Mouse (Mus musculus): ENCODE measurements around the gene Smchd1.

Smchd1 gene

GRCm38 (mm10) chr17:71310486-71311339 lies 164.4 kb downstream of the Smchd1 start:
- peak; percentile 16 to 46 for DNase-seq (ENCODE audit: low spot score in 2 of 2)

GRCm38 (mm10) chr17:71309711-71310485 lies 165.2 kb downstream of the Smchd1 start:
- DNase-seq (ENCODE audit: low spot score in 2 of 2) = peak in 1 of 2 experiments; percentile 43

GRCm38 (mm10) chr17:71309141-71309540 lies 166.0 kb downstream of the Smchd1 start:
- no peak for DNase-seq (ENCODE audit: low spot score in 2 of 2)

DNA sequence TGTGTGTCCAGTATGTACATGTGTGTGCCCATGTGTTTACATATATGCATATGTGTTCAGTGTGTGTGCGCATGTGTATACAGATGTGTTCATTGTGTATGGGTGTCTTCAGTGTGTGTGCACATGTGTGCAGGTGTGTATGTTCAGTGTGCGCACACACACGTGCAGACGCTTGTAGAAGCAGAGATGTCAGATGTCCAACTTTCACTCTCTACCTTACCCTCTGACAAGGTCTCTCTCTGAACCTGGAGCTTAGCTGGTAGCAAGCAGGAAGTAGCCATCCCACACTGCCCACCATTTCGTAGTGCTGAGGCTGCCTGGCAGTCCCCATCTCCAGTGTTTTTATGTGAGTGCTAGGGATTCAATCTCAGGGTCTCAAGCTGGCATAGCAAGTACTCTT lies 166.8 kb downstream of the Smchd1 start:
- no peak for DNase-seq (ENCODE audit: low spot score in 2 of 2)

DNA sequence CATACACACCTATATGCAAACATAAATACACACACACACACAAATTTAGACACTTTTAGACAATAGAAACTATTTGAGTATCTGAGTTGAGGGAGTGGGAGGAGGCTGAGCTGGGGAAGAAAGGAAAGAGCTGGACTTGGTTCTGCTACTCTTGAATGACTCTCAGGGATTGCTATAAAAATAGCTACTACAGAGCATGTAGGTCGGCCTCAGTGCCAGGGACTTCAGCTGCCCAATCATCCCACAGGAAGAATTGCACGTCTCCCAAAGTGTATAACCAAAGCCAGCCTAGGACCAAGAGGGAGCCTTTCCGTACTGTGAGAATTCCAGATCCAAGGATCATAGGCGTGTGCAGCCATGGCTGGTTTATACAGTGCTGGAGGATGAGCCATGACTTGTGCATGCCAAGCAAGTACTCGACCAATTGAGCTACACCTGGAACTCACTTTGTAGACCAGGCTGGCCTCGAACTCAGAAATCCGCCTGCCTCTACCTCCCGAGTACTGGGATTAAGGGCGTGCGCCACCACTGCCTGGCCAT lies 167.8 kb downstream of the Smchd1 start:
- no peak for DNase-seq (ENCODE audit: low spot score in 2 of 2)

- no peak for DNase-seq (ENCODE audit: low spot score in 2 of 2)
Observed at GRCm38 (mm10) chr17:71306716-71307115, 168.4 kb downstream of the Smchd1 start.

- DNase-seq (ENCODE audit: low spot score in 2 of 2) = no peak
Observed at GRCm38 (mm10) chr17:71306091-71306490, 169.1 kb downstream of the Smchd1 start.

- DNase-seq (ENCODE audit: low spot score in 2 of 2) = no peak
Observed at GRCm38 (mm10) chr17:71303444-71303843, 171.7 kb downstream of the Smchd1 start.

GRCm38 (mm10) chr17:71301413-71301812 lies 173.7 kb downstream of the Smchd1 start:
- no peak for DNase-seq (ENCODE audit: low spot score in 2 of 2)

DNA sequence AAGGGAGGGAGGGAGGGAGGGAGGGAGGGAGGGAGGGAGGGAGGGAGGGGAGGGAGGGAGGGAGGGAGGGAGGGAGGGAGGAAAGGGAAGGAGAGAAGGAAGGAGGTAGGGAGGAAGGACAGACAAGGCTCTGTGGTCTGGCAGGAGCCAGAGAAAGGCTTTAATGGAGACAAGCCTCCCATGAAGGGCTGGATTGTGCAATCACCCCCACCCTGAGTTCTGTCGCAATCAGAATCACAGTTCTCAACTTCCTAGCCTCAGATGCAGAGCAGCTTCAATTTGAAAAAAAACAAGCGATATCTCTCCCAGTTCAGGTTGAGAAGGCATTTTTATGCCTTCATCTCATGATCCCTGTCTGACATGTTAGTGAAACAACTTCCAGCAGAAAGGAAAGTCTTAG lies 174.8 kb downstream of the Smchd1 start:
- peak; percentile 54 to 80 for DNase-seq (ENCODE audit: low spot score in 2 of 2)

DNA sequence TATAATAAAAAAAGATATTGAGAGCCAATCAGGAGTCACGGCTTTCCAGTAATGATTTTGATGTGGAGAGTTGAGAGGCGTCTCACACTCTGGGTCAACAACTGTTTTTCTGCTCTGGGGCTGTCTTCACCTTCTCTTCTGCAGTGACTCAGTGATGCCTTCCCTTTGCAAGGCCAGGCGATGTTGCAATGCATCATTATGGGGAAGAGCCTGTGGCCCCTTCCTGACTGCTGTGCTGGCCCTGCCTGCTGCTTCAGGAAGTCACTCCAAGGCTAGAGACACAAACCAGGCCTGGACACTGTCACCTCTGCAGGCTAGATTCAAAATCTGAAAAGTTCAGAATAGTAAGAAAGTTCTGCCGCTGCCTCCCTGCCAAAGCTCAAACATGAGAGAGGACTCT lies 175.3 kb downstream of the Smchd1 start:
- DNase-seq (ENCODE audit: low spot score in 2 of 2) = peak in 1 of 2 experiments; percentile 55

DNA sequence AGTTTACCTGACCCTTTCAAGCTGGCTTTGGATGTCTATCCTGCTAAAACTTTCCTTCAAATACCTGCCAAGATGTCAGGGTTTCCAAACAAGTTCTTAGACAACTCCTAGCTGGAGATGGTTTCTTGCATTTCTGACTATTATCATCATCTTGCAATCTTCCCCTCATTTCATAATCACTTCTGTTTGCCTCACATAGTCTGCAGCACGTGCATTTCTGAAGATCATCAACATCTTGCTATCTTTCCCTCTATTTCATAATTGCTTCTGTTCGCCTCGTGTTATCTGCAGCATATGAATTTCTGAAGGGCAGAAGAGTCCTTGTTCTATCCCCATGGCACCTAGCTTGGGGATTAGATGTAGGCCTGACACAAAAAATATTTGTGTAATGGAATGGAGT lies 180.6 kb downstream of the Smchd1 start:
- no peak for DNase-seq (ENCODE audit: low spot score in 2 of 2)

Data from urinary bladder, postnatal 36 days (tissue).